Mouse (Mus musculus) hindbrain, embryonic 13.5 days (tissue): ENCODE results near the gene Cadm2. TPM values are rescaled to one million over a fixed set of nuclear protein-coding genes. Genes with fewer than 3 reads are reported as not detected.

Experiments
- ATAC-seq: fragments of 200-750 bp; cut with Nextera tagmentation; 2 replicates; pipeline ENCODE4 v1.8.0; 2017; ENCODE audit warnings: moderate TSS enrichment; ENCODE audit not compliant: low FRiP score
- H3K27ac ChIP-seq: fragments of 300-500 bp; sonication (generic); 2 replicates; pipeline ENCODE4 v1.5.1; 2015; ENCODE audit warnings: inconsistent platforms, mild to moderate bottlenecking, moderate library complexity
- H3K27me3 ChIP-seq: fragments of 300-500 bp; sonication (generic); 2 replicates; pipeline ENCODE4 v1.6.1; 2015; ENCODE audit warnings: mild to moderate bottlenecking, inconsistent platforms
- H3K36me3 ChIP-seq: fragments of 300-500 bp; sonication (generic); 2 replicates; pipeline ENCODE4 v1.6.1; 2015; ENCODE audit warnings: mild to moderate bottlenecking, inconsistent platforms
- H3K4me1 ChIP-seq: fragments of 300-500 bp; sonication (generic); replicated peaks from 2 replicates; pipeline ENCODE4 v1.6.1; 2015; ENCODE audit warnings: inconsistent platforms
- H3K4me2 ChIP-seq: fragments of 300-500 bp; sonication (generic); 2 replicates; pipeline ENCODE4 v1.6.1; 2015; ENCODE audit warnings: inconsistent platforms, mild to moderate bottlenecking, moderate library complexity
- H3K4me3 ChIP-seq: fragments of 300-500 bp; sonication (generic); 2 replicates; pipeline ENCODE4 v1.5.1; 2015; ENCODE audit warnings: mild to moderate bottlenecking, inconsistent platforms
- H3K9ac ChIP-seq: fragments of 300-500 bp; sonication (generic); 2 replicates; pipeline ENCODE4 v1.6.1; 2015; ENCODE audit warnings: mild to moderate bottlenecking, inconsistent platforms
- H3K9me3 ChIP-seq: fragments of 300-500 bp; sonication (generic); 2 replicates; pipeline ENCODE4 v1.6.1; 2016; ENCODE audit warnings: inconsistent platforms
- WGBS: fragments of 180-500 bp; shearing (Covaris S2); methylation state at CpG from one replicate; pipeline ENCODE4 v1.1.7; 2015; 5-methylcytosine and 5-hydroxymethylcytosine counted together
- polyA plus RNA-seq: library from polyadenylated mRNA; unstranded; fragments of >200 nt; fragmentation: Nextera tagmentation; extraction: Ambion mirVana; gene quantifications from 2 replicates; pipeline ENCODE4 v1.2.1, GENCODE M21; 2015

The Cadm2 gene
- polyA plus RNA-seq, 1 experiment from 2014 or later, result 31.4 TPM

DNA sequence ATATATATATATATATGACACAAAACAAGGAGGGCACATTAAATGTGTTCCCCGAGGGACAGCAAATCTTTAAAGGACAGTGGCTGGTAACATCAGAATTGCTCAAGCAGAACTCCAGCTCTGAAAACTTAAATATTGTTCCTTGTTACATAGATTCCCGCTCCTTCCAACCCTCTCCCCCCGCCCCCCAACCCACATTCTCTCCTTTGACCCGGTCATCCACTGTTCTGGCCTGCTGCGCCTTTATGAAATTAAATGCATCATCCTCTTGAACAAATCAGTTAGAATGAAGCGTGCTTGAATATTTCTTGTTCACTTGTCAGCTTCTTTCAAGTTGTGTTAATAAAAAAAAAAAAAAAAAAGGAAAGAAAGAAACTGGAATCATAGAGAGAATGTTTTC, 15.0 kb downstream of the Cadm2 start:
- no peak overlapping the region for H3K27ac ChIP-seq
- H3K4me2 ChIP-seq, result no peak overlapping the region
- H3K4me3 ChIP-seq, result no peak overlapping the region
- no peaks in the 10 kb centered on the region for H3K27me3 ChIP-seq
- peaks cover 3% of the 10 kb centered on the region for H3K4me1 ChIP-seq
- WGBS, result 77% methylated on average over 6 of the region's 6 CpGs
- H3K36me3 ChIP-seq, result no peaks in the 10 kb centered on the region
- H3K9ac ChIP-seq, result no peak overlapping the region
- ATAC-seq, result no peak
- no peaks in the 10 kb centered on the region for H3K9me3 ChIP-seq

DNA sequence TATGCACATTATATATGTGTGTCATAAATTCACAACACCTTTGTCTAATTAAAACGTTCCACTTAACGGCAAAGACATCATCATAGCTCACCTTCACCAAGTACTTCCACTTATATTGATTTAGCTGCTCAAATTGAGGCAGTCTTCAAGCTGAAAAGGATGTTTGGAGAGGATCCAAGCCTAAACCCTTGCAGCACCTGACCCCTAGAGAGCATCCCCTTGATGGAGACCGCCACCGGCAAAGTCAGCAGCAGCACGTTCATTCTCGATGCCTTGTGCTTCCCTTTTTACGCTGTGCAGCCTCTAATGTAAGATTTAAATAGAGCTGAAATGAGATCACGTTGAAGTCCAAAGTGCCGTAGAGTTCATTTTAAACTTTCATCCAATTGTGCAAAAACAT, 20.7 kb downstream of the Cadm2 start:
- H3K27me3 ChIP-seq, result no peaks in the 10 kb centered on the region
- no peak overlapping the region for H3K27ac ChIP-seq
- no peak overlapping the region for H3K4me3 ChIP-seq
- WGBS, result 67% methylated on average over 9 of the region's 9 CpGs
- H3K36me3 ChIP-seq, result no peaks in the 10 kb centered on the region
- no peak for ATAC-seq
- no peak overlapping the region for H3K9ac ChIP-seq
- H3K4me2 ChIP-seq, result no peak overlapping the region
- no peaks in the 10 kb centered on the region for H3K4me1 ChIP-seq
- no peaks in the 10 kb centered on the region for H3K9me3 ChIP-seq

DNA sequence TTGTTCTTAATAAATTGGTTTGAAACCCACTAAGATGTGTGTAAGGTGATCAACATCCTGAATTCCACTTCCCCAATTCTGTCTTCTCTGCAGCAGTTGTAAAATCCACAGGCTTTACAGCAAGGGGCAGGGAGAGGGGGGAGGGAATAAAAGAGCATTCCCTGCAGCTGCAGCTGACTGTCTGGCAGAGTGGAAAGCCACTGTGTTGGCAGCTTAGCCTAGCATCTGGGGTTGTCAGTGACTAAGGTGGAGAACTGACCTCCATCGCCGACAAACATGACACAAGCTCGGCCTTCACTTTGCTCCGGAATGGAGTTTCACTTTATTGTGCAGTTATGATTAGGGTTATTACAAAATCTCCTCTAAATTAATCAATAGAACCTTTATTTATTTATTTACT, 21.9 kb downstream of the Cadm2 start:
- no peak for ATAC-seq

GRCm38 (mm10) chr16:67591015-67591414, 29.7 kb downstream of the Cadm2 start:
- no peak for ATAC-seq
- Histone ChIP-seq H3K9ac (no peak overlapping the region), H3K27me3 (no peaks in the 10 kb centered on the region), H3K4me3 (no peak overlapping the region), H3K36me3 (no peaks in the 10 kb centered on the region), H3K9me3 (no peaks in the 10 kb centered on the region), H3K4me2 (no peak overlapping the region), H3K27ac (no peak overlapping the region), H3K4me1 (no peaks in the 10 kb centered on the region)
- 82% methylated on average over 6 of the region's 6 CpGs for WGBS

More for the DNA sequence above, 21.9 kb downstream of the Cadm2 start:
- Histone ChIP-seq H3K9me3 (no peaks in the 10 kb centered on the region), H3K4me1 (no peaks in the 10 kb centered on the region), H3K4me2 (no peak overlapping the region), H3K27me3 (no peaks in the 10 kb centered on the region), H3K9ac (no peak overlapping the region), H3K36me3 (no peaks in the 10 kb centered on the region), H3K27ac (no peak overlapping the region), H3K4me3 (no peak overlapping the region)
- 81% methylated on average over 4 of the region's 4 CpGs for WGBS

- WGBS, result 84% methylated on average over 11 of the region's 11 CpGs
- H3K27ac ChIP-seq, result no peak overlapping the region
- H3K27me3 ChIP-seq, result no peaks in the 10 kb centered on the region
- no peak for ATAC-seq
- no peaks in the 10 kb centered on the region for H3K4me1 ChIP-seq
- H3K4me3 ChIP-seq, result no peak overlapping the region
- H3K36me3 ChIP-seq, result no peaks in the 10 kb centered on the region
- no peak overlapping the region for H3K4me2 ChIP-seq
- no peaks in the 10 kb centered on the region for H3K9me3 ChIP-seq
- H3K9ac ChIP-seq, result no peak overlapping the region
Measured at GRCm38 (mm10) chr16:67578842-67579517, 41.7 kb downstream of the Cadm2 start.

- no peak for ATAC-seq
- no peaks in the 10 kb centered on the region for H3K27me3 ChIP-seq
Measured at GRCm38 (mm10) chr16:67575557-67575956, 45.2 kb downstream of the Cadm2 start.

DNA sequence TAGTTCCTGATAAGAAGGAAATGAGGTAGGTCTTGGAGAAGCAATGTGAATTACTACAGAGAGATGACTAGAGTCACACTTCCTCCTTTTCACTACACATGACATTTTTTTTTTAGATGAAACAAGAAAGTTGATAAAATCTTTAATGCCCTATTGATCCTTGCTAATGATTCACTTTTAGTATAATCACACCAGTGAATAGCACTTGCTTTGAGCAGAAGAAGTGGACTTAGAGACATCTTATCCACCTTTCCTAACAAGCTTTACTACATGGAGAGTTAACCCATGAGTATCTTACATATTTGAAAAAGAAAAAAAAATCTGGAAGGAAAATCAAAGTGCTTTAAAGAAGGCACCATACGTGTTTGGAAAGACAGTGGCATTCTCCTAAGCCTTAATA, 93.7 kb downstream of the Cadm2 start:
- no peaks in the 10 kb centered on the region for H3K27me3 ChIP-seq
- H3K4me2 ChIP-seq, result no peak overlapping the region
- H3K9me3 ChIP-seq, result no peaks in the 10 kb centered on the region
- no peak overlapping the region for H3K9ac ChIP-seq
- no peak overlapping the region for H3K4me3 ChIP-seq
- no peaks in the 10 kb centered on the region for H3K36me3 ChIP-seq
- no peaks in the 10 kb centered on the region for H3K4me1 ChIP-seq
- no peak overlapping the region for H3K27ac ChIP-seq
- WGBS, result 90% methylated on average over 1 of the region's 1 CpGs
- ATAC-seq, result no peak

More at GRCm38 (mm10) chr16:67575557-67575956, 45.2 kb downstream of the Cadm2 start:
- Histone ChIP-seq H3K36me3 (no peaks in the 10 kb centered on the region), H3K9me3 (no peaks in the 10 kb centered on the region), H3K4me3 (no peak overlapping the region), H3K27ac (no peak overlapping the region), H3K9ac (no peak overlapping the region), H3K4me1 (no peaks in the 10 kb centered on the region), H3K4me2 (no peak overlapping the region)
- 80% methylated on average over 5 of the region's 5 CpGs for WGBS

- WGBS, result 92% methylated on average over 1 of the region's 1 CpGs
- H3K36me3 ChIP-seq, result no peaks in the 10 kb centered on the region
- no peak for ATAC-seq
- H3K4me1 ChIP-seq, result no peaks in the 10 kb centered on the region
- H3K27ac ChIP-seq, result no peak overlapping the region
- no peaks in the 10 kb centered on the region for H3K27me3 ChIP-seq
- no peak overlapping the region for H3K4me3 ChIP-seq
- H3K4me2 ChIP-seq, result no peak overlapping the region
- no peak overlapping the region for H3K9ac ChIP-seq
- H3K9me3 ChIP-seq, result no peaks in the 10 kb centered on the region
Measured at GRCm38 (mm10) chr16:67524878-67525277, 95.8 kb downstream of the Cadm2 start.

GRCm38 (mm10) chr16:67518311-67518710, 102.4 kb downstream of the Cadm2 start:
- Histone ChIP-seq H3K27me3 (no peaks in the 10 kb centered on the region), H3K9me3 (no peaks in the 10 kb centered on the region), H3K9ac (no peak overlapping the region), H3K4me2 (no peak overlapping the region), H3K4me1 (no peaks in the 10 kb centered on the region), H3K36me3 (no peaks in the 10 kb centered on the region), H3K27ac (no peak overlapping the region), H3K4me3 (no peak overlapping the region)
- no peak for ATAC-seq
- 81% methylated on average over 3 of the region's 3 CpGs for WGBS

DNA sequence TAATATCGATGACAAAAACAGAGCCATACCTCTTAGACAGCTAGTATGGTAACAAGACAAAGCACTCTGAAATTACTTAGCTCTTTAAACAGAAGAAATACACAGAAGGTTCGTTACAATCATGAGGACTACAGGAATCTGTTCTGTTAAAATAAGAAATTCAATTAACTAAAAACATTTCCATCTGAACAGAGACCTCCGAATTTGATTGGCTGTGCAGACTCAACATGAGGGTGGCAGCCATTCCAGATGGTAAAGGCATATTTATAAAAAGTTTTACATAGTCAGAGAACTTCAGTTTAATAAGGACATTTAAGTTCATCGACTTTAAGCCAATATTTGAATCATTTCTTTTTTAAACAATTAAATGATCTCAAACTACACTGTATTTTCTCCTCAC, 105.2 kb downstream of the Cadm2 start:
- Histone ChIP-seq H3K4me3 (no peak overlapping the region), H3K4me2 (no peak overlapping the region), H3K9ac (no peak overlapping the region), H3K27me3 (no peaks in the 10 kb centered on the region), H3K36me3 (no peaks in the 10 kb centered on the region), H3K9me3 (no peaks in the 10 kb centered on the region), H3K4me1 (no peaks in the 10 kb centered on the region), H3K27ac (no peak overlapping the region)
- ATAC-seq, result no peak
- 91% methylated on average over 4 of the region's 4 CpGs for WGBS

- no peaks in the 10 kb centered on the region for H3K27me3 ChIP-seq
- H3K4me1 ChIP-seq, result no peaks in the 10 kb centered on the region
- H3K9me3 ChIP-seq, result no peaks in the 10 kb centered on the region
- H3K4me3 ChIP-seq, result no peak overlapping the region
- no peak overlapping the region for H3K9ac ChIP-seq
- no peaks in the 10 kb centered on the region for H3K36me3 ChIP-seq
- no peak overlapping the region for H3K27ac ChIP-seq
- H3K4me2 ChIP-seq, result 0 out of 2 replicates have a peak overlapping the region, but pooled peaks have one; percentile 10
- ATAC-seq, result no peak
- WGBS, result 74% methylated on average over 9 of the region's 9 CpGs
Measured at GRCm38 (mm10) chr16:67509079-67509478, 111.6 kb downstream of the Cadm2 start.

DNA sequence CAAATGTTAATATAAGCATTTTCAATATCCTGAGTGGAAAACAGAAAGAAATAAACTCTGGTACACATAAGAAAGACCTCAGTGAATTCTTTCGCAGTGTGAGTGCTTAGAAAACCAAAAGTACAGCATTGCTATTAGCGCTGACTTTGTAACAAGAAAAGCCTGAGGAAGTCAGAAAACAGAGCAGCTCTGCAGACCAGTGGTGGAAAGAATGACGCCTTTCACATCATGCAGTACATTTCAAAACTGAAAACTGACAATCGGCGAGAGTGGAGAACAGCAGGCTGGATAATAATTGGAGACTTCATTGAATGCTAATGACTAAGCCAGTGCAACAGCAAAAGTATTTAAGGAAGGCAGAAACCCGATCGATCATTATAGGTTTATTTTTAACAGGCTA, 138.2 kb downstream of the Cadm2 start:
- no peak overlapping the region for H3K9ac ChIP-seq
- H3K4me1 ChIP-seq, result no peaks in the 10 kb centered on the region
- no peak overlapping the region for H3K4me3 ChIP-seq
- 78% methylated on average over 7 of the region's 7 CpGs for WGBS
- no peaks in the 10 kb centered on the region for H3K36me3 ChIP-seq
- no peak for ATAC-seq
- H3K27ac ChIP-seq, result no peak overlapping the region
- no peaks in the 10 kb centered on the region for H3K9me3 ChIP-seq
- no peaks in the 10 kb centered on the region for H3K27me3 ChIP-seq
- no peak overlapping the region for H3K4me2 ChIP-seq

GRCm38 (mm10) chr16:67467041-67467440, 153.7 kb downstream of the Cadm2 start:
- ATAC-seq, result no peak
- Histone ChIP-seq H3K9me3 (no peaks in the 10 kb centered on the region), H3K4me3 (no peak overlapping the region), H3K9ac (no peak overlapping the region), H3K27me3 (no peaks in the 10 kb centered on the region), H3K4me2 (no peak overlapping the region), H3K36me3 (no peaks in the 10 kb centered on the region), H3K27ac (no peak overlapping the region), H3K4me1 (no peaks in the 10 kb centered on the region)
- 85% methylated on average over 3 of the region's 3 CpGs for WGBS
